Mouse (Mus musculus) kidney, postnatal 0 days (tissue): ENCODE data around the gene Rsl1. TPM values are rescaled to one million over a fixed set of nuclear protein-coding genes. Genes with fewer than 3 reads are reported as not detected.

Source experiments
- ATAC-seq: fragments of 200-750 bp; cut with Nextera tagmentation; replicated peaks from 2 replicates; pipeline ENCODE4 v1.8.0; 2017; ENCODE audit warnings: low read depth, moderate number of reproducible peaks, moderate TSS enrichment, moderate library complexity; ENCODE audit not compliant: low FRiP score
- DNase-seq: peaks from one replicate; pipeline ENCODE4 v3.0.0-alpha.2; 2016; ENCODE audit warnings: low spot score
- H3K27ac ChIP-seq: fragments of 300-500 bp; sonication (generic); 2 replicates; pipeline ENCODE4 v1.5.1; 2014; ENCODE audit warnings: mild to moderate bottlenecking
- H3K27me3 ChIP-seq: fragments of 300-500 bp; sonication (generic); 2 replicates; pipeline ENCODE4 v1.6.1; 2014; ENCODE audit warnings: low read length, mixed read lengths; ENCODE audit not compliant: insufficient read depth
- H3K36me3 ChIP-seq: fragments of 300-500 bp; sonication (generic); 2 replicates; pipeline ENCODE4 v1.6.1; 2014; ENCODE audit warnings: low read length, mixed read lengths; ENCODE audit not compliant: insufficient read depth
- H3K4me1 ChIP-seq: fragments of 300-500 bp; sonication (generic); replicated peaks from 2 replicates; pipeline ENCODE4 v1.6.1; 2014; ENCODE audit warnings: antibody characterized with exemption, low read length, mixed read lengths; ENCODE audit not compliant: insufficient read depth
- H3K4me2 ChIP-seq: fragments of 300-500 bp; sonication (generic); 2 replicates; pipeline ENCODE4 v1.6.1; 2014; ENCODE audit warnings: mild to moderate bottlenecking, low read length, moderate library complexity, mixed read lengths
- H3K4me3 ChIP-seq: fragments of 300-500 bp; sonication (generic); replicated peaks from 2 replicates; pipeline ENCODE4 v1.5.1; 2014; ENCODE audit warnings: low read depth, low read length
- H3K9ac ChIP-seq: fragments of 300-500 bp; sonication (generic); 2 replicates; pipeline ENCODE4 v1.6.1; 2014; ENCODE audit warnings: low read depth, low read length
- H3K9me3 ChIP-seq: fragments of 300-500 bp; sonication (generic); replicated peaks from 2 replicates; pipeline ENCODE4 v1.6.1; 2016; ENCODE audit warnings: low read length, inconsistent platforms, mixed read lengths
- CTCF ChIP-seq: IDR thresholded peaks from 2 replicates; pipeline ENCODE4 v1.5.1; 2016; ENCODE audit warnings: antibody characterized with exemption, low read depth, mild to moderate bottlenecking, moderate library complexity
- WGBS: fragments of 180-500 bp; shearing (Covaris S2); extraction: QIAGEN DNeasy Blood & Tissue Kit; methylation state at CpG from one replicate; pipeline ENCODE4 v1.1.7; 2014; 5-methylcytosine and 5-hydroxymethylcytosine counted together
- polyA plus RNA-seq: library from polyadenylated mRNA; unstranded; fragments of >200 nt; fragmentation: Nextera tagmentation; extraction: Ambion mirVana; gene quantifications from 2 replicates; pipeline ENCODE4 v1.2.1, GENCODE M21; 2015

The Rsl1 gene
- polyA plus RNA-seq, 1 experiment from 2014 or later, result 7.1 TPM

DNA sequence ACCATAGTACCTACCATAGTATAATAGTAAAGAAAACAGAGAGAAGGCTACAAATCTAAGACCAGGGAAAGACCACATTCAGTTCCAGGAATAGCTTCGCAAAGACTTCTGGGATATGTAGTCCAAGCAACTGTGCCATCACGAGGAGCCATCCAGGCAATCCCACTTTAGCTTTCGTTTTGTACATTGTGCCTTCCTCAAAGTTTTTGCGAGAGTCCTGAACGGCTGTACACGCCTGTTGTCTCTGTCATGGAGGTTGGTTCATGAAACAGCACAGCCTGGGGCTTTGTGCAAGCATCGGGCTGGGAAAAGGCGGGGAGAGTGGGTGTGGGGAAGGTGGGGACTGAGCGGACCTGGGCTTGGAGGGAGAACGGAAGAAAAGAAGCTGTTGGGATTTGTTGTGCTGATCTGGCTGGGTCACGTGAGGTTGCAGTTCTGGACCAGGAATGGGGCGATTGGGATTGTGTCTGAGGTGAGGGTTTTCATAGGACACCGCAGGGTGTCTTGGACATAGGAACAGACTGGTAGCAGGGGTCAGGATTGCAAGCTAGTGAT lies 21.4 kb downstream of the Rsl1 start, which contains the start of gene Zfp455:
Gene Zfp455 (plus strand): TSS at position 167 of the 555 bp plus-strand sequence.
- Histone ChIP-seq H3K9me3 (no peaks in the 10 kb centered on the region), H3K4me3 (peak within 1 kb of the TSS; percentile 65), H3K27ac (no peak within 1 kb of the TSS; the same call in 1 of the 2 replicates), H3K36me3 (no peaks in the 10 kb centered on the region), H3K9ac (peak within 1 kb of the TSS; percentile 67), H3K27me3 (no peaks in the 10 kb centered on the region), H3K4me1 (no peaks in the 10 kb centered on the region; the same call in 1 of the 2 replicates), H3K4me2 (peak within 1 kb of the TSS; percentile 68)
- WGBS, result 3% methylated on average over 13 of the region's 13 CpGs
- no peak for TF ChIP-seq CTCF
- peak; percentile 92 for DNase-seq
- ATAC-seq, result peak; percentile 93

- DNase-seq (no peak), ATAC-seq (no peak)
- no peaks in the 10 kb centered on the region for H3K27me3 ChIP-seq
- no peaks in the 10 kb centered on the region for H3K36me3 ChIP-seq
- no peak overlapping the region for H3K4me3 ChIP-seq
- H3K9me3 ChIP-seq, result no peaks in the 10 kb centered on the region
- WGBS, result 79% methylated on average over 3 of the region's 3 CpGs
- no peak overlapping the region for H3K27ac ChIP-seq
- H3K4me1 ChIP-seq, result no peaks in the 10 kb centered on the region
- TF ChIP-seq CTCF, result no peak
- no peak overlapping the region for H3K4me2 ChIP-seq
- H3K9ac ChIP-seq, result no peak overlapping the region
Observed at GRCm38 (mm10) chr13:67201656-67202055, 28.7 kb downstream of the Rsl1 start.

DNA sequence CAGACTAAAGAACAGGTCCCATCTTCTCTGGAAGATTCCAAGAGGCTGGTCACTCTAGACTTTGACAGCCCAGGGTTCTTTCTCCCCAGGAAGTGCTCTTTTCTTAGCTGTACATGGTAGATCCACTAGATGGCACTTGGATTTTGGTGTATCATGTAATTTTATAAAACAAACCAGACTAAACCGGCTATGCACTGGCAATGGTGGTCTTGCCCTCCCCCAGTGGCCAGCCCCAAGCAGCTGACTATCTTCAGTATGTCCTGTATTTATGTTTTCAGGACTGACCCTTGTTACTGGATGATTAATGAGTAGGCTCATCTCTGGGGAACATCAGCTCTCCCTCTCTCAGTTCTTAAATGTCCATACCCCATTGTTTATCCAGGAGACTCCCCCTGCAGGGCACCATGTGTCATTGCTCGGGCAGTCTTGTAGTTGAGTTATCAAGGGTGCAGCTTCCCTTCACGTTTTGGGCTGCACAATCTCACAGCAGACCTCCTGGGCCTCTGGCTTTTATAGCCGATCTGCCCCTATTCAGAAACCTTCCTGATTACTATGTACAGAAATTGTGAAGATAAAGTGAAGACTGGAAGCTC lies 41.1 kb downstream of the Rsl1 start:
- WGBS, result 52% methylated on average over 4 of the region's 4 CpGs
- Histone ChIP-seq H3K4me3 (no peak overlapping the region), H3K4me1 (no peaks in the 10 kb centered on the region), H3K27me3 (no peaks in the 10 kb centered on the region), H3K27ac (no peak overlapping the region), H3K9me3 (no peaks in the 10 kb centered on the region), H3K36me3 (no peaks in the 10 kb centered on the region), H3K4me2 (no peak overlapping the region), H3K9ac (no peak overlapping the region)
- peak; percentile 49 for DNase-seq
- TF ChIP-seq CTCF, result peak; percentile 45
- peak; percentile 46 for ATAC-seq

Other genes starting within 250 kb of the Rsl1 start
- gene Zfp712, start 112.0 kb upstream of the Rsl1 start, polyA plus RNA-seq, result 2.7 and 2.9 TPM in 2 replicates
- gene Zfp708, start 75.2 kb upstream of the Rsl1 start, polyA plus RNA-seq, result 6.0 and 6.4 TPM in 2 replicates
- 2.5 and 3.1 TPM in 2 replicates for gene Gm28557, start 64.6 kb upstream of the Rsl1 start, polyA plus RNA-seq
- gene Rslcan18, start 56.9 kb upstream of the Rsl1 start, polyA plus RNA-seq, result 0.05 and 0.10 TPM in 2 replicates
- 1.9 and 2.2 TPM in 2 replicates for gene Zfp759, start 51.5 kb upstream of the Rsl1 start, polyA plus RNA-seq
- gene Zfp455, start 21.3 kb downstream of the Rsl1 start, polyA plus RNA-seq, result 1.9 and 2.6 TPM in 2 replicates
- gene Zfp458, start 105.3 kb downstream of the Rsl1 start, polyA plus RNA-seq, result 1.8 and 1.9 TPM in 2 replicates
- gene Zfp457, start 133.3 kb downstream of the Rsl1 start, polyA plus RNA-seq, result 1.1 and 1.2 TPM in 2 replicates
- 2.2 and 2.4 TPM in 2 replicates for gene Zfp595, start 159.4 kb downstream of the Rsl1 start, polyA plus RNA-seq
- gene Gm28044, start 187.4 kb downstream of the Rsl1 start, polyA plus RNA-seq, result 0.36 and 0.37 TPM in 2 replicates
- 1.1 and 1.3 TPM in 2 replicates for gene Zfp953, start 187.4 kb downstream of the Rsl1 start, polyA plus RNA-seq
- 0.20 and 0.23 TPM in 2 replicates for gene Gm28041, start 202.6 kb downstream of the Rsl1 start, polyA plus RNA-seq
- 1.6 and 1.9 TPM in 2 replicates for gene Zfp456, start 202.6 kb downstream of the Rsl1 start, polyA plus RNA-seq
- gene Zfp429, start 226.6 kb downstream of the Rsl1 start, polyA plus RNA-seq, result 5.4 and 7.8 TPM in 2 replicates
- 1.1 and 1.4 TPM in 2 replicates for gene Zfp459, start 248.2 kb downstream of the Rsl1 start, polyA plus RNA-seq